ENCODE assay signal across 11 mouse cellular contexts in the genomic region with DNA sequence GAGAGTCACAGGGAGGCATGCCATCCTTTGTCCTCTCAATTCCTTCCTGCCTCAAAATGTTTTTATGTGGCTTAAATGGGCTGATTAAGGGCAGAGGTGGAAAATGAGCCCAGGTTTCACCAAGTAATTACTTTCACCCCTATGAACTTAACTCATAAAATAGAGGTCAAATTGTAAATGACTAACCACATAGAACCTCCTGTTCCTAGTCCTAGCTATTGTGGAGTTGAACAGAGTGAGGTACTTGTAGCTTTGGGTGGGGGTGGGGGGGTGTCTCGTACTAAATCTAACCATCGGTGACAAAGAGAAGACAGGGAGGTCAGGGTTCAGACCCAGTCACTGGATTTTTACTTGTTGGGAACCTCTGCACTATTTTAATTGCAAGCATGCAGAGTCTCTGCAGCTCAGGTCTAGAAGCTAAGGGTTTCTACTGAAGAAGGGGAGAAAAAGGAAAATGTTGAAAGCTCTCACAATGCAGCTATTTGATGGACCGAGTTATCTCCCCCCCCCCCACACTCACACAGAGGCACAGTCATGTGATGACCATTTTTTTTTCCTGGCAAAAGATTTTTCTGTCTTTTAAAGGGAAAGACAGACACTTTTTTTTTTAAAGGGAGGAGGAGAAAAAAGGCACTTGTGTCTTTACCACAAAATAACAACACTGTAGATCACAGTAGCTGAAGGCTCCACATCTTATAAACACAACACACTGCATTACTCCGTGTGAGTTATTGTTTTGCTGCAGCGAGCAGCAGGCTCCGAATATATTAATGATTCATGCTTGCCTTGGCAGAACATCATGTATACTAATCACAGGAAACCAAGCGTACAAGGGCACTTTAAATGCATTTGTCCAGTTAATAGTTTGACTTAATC.
DNase-seq lines count a peak whose midpoint lies in the region; ATAC-seq lines count a peak whose summit lies in the region.
"Had no signal": no experiment of that assay in that cellular context is flagged by ENCODE, and none has a peak within 500 bp of the region (broad histone marks: within the 10 kb centered on the region; RNA-seq: fewer than 3 reads in every experiment).

No protein-coding gene starts in this region.

- H3K4me1 ChIP-seq in kidney, embryonic 14.5 days (ENCODE audit: control insufficient read depth, insufficient read depth, low read length), result peaks cover 8% of the 10 kb centered on the region; the same call in 1 of the 2 replicates
- H3K4me1 ChIP-seq in hindbrain, embryonic 13.5 days (replicated peaks), result peaks cover 13% of the 10 kb centered on the region
- peaks cover 8% of the 10 kb centered on the region for H3K4me1 ChIP-seq in intestine, embryonic 15.5 days (replicated peaks)

- no peaks in the 10 kb centered on the region for H3K27me3 ChIP-seq in kidney, embryonic 14.5 days (ENCODE audit: control insufficient read depth, insufficient read depth, low read length)
- H3K27me3 ChIP-seq in hindbrain, embryonic 13.5 days, result no peaks in the 10 kb centered on the region
- H3K27me3 ChIP-seq in intestine, embryonic 15.5 days (replicated peaks), result no peaks in the 10 kb centered on the region
- H3K27me3 ChIP-seq: lung, embryonic 15.5 days had no signal

- H3K4me3 ChIP-seq in kidney, embryonic 14.5 days (ENCODE audit: low read length), result no peak overlapping the region
- H3K4me3 ChIP-seq in hindbrain, embryonic 13.5 days, result no peak overlapping the region
- H3K4me3 ChIP-seq in intestine, embryonic 15.5 days (replicated peaks), result no peak overlapping the region
- H3K4me3 ChIP-seq: heart, adult 2 months; lung, embryonic 15.5 days; myocyte had no signal

- H3K36me3 ChIP-seq in kidney, embryonic 14.5 days (ENCODE audit: control insufficient read depth, insufficient read depth, low read length), result no peaks in the 10 kb centered on the region
- no peaks in the 10 kb centered on the region for H3K36me3 ChIP-seq in hindbrain, embryonic 13.5 days
- no peaks in the 10 kb centered on the region for H3K36me3 ChIP-seq in intestine, embryonic 15.5 days
- H3K36me3 ChIP-seq: lung, embryonic 15.5 days had no signal

- ATAC-seq in kidney, embryonic 14.5 days (ENCODE audit: low FRiP score, low TSS enrichment), result peak; percentile 60; the same call in 1 of the 2 replicates
- peak; percentile 71 for ATAC-seq in hindbrain, embryonic 13.5 days (ENCODE audit: low FRiP score)
- no peak for ATAC-seq in intestine, embryonic 15.5 days

- H3K27ac ChIP-seq in kidney, embryonic 14.5 days (ENCODE audit: low read depth, low read length), result no peak overlapping the region
- H3K27ac ChIP-seq in hindbrain, embryonic 13.5 days, result no peak overlapping the region
- no peak overlapping the region for H3K27ac ChIP-seq in intestine, embryonic 15.5 days
- H3K27ac ChIP-seq: heart, adult 2 months had no signal

- WGBS in kidney, embryonic 14.5 days, result 11% methylated on average over 7 of the region's 7 CpGs
- WGBS in hindbrain, embryonic 13.5 days, result 21% methylated on average over 7 of the region's 7 CpGs
- WGBS in intestine, embryonic 15.5 days, result 34% methylated on average over 7 of the region's 7 CpGs

- no peak for DNase-seq in kidney, adult 11 months
- peak; percentile 18 for DNase-seq in embryo, embryonic 10 days (ENCODE audit: low spot score)
- peak; percentile 41 for DNase-seq in mesoderm, embryonic 11.5 days (ENCODE audit: low read depth, low spot score)
- no peak for DNase-seq in ovary, postnatal 10 days (ENCODE audit: low spot score)
- no peak for DNase-seq in gastrocnemius, postnatal 10 days
- DNase-seq: heart, adult 2 months had no signal

- H3K4me2 ChIP-seq in kidney, embryonic 14.5 days (replicated peaks; ENCODE audit: low read depth, low read length), result no peak overlapping the region
- peak overlapping the region; percentile 6; the same call in 1 of the 2 replicates for H3K4me2 ChIP-seq in hindbrain, embryonic 13.5 days
- no peak overlapping the region for H3K4me2 ChIP-seq in intestine, embryonic 15.5 days (replicated peaks)
- H3K4me2 ChIP-seq: lung, embryonic 15.5 days had no signal

- H3K9ac ChIP-seq in kidney, embryonic 14.5 days (ENCODE audit: low read depth, low read length), result no peak overlapping the region
- H3K9ac ChIP-seq in hindbrain, embryonic 13.5 days, result no peak overlapping the region
- no peak overlapping the region for H3K9ac ChIP-seq in intestine, embryonic 15.5 days
- H3K9ac ChIP-seq: lung, embryonic 15.5 days had no signal

- no peaks in the 10 kb centered on the region for H3K9me3 ChIP-seq in kidney, embryonic 14.5 days (ENCODE audit: control insufficient read depth, low read length)
- H3K9me3 ChIP-seq in hindbrain, embryonic 13.5 days, result no peaks in the 10 kb centered on the region
- no peaks in the 10 kb centered on the region for H3K9me3 ChIP-seq in intestine, embryonic 15.5 days
- H3K9me3 ChIP-seq: lung, embryonic 15.5 days had no signal

Comparison
In these comparisons a context has a peak if more than half of its experiments do, and no peak if none do; other contexts are left out.
1. DNase-seq: peak in embryo, embryonic 10 days (single experiment) and mesoderm, embryonic 11.5 days (single experiment); none in kidney, adult 11 months (single experiment), ovary, postnatal 10 days (single experiment) and gastrocnemius, postnatal 10 days (single experiment).